Mouse (Mus musculus) G1E (cell line): ENCODE measurements around the gene Mast3.

ENCODE experiments used
- CTCF ChIP-seq: IDR thresholded peaks from 2 replicates; pipeline ENCODE4 v1.5.1; 2012; ENCODE audit warnings: low read depth, low read length, inconsistent platforms, mixed read lengths
- GATA1 ChIP-seq: IDR thresholded peaks from 2 replicates; pipeline ENCODE4 v1.6.1; 2012; ENCODE audit warnings: borderline replicate concordance, low read length, inconsistent platforms, mixed read lengths
- GATA2 ChIP-seq: IDR thresholded peaks from 2 replicates; pipeline ENCODE4 v1.6.1; 2012; ENCODE audit warnings: low read depth, low read length, inconsistent platforms, borderline replicate concordance
- POLR2AphosphoS5 ChIP-seq: IDR thresholded peaks from 2 replicates; pipeline ENCODE4 v1.6.1; 2012; ENCODE audit warnings: low read depth, low read length, inconsistent platforms; ENCODE audit not compliant: insufficient replicate concordance
- TAL1 ChIP-seq: conservative IDR thresholded peaks from 2 replicates; pipeline ENCODE4 v1.6.1; 2012; ENCODE audit warnings: low read depth, low read length, inconsistent platforms, mixed read lengths

GRCm38 (mm10) chr8:70790846-70791245 lies 14.0 kb downstream of the Mast3 start:
- TF ChIP-seq CTCF (no peak), TAL1 (no peak), GATA1 (no peak), POLR2AphosphoS5 (no peak), GATA2 (no peak)
